Mouse (Mus musculus): ENCODE results near the gene Sp2. TPM values are rescaled to one million over a fixed set of nuclear protein-coding genes. Genes with fewer than 3 reads are reported as not detected.

The Sp2 gene
- 53.9 to 62.0 TPM (median 54.7 TPM) in 4 replicates for total RNA-seq (2023)

GRCm38 (mm10) chr11:96982859-96983258 is at the start of gene Sp2:
Sp2 (minus strand) TSS chr11:96982959.

GRCm38 (mm10) chr11:97029686-97030417 is 47.1 kb upstream of the Sp2 start, which contains the start of gene Scrn2:
Scrn2 (plus strand) TSS chr11:97029938.

GRCm38 (mm10) chr11:97013121-97013670 is 30.4 kb upstream of the Sp2 start, which contains the start of gene Sp6:
Sp6 (plus strand) TSS chr11:97013394.

GRCm38 (mm10) chr11:96943746-96944304 is 38.9 kb downstream of the Sp2 start, which contains the start of gene Pnpo:
Pnpo (minus strand) TSS chr11:96943986.

GRCm38 (mm10) chr11:96928088-96928487 is 54.7 kb downstream of the Sp2 start, which contains the start of gene Prr15l:
Prr15l (plus strand) TSS chr11:96928104.

GRCm38 (mm10) chr11:96916044-96916884 is 66.5 kb downstream of the Sp2 start, which contains the start of gene Cdk5rap3:
Cdk5rap3 (minus strand) TSS chr11:96916496.

Other genes with a start within 250 kb of the Sp2 start
- gene Snx11, start 205.4 kb downstream of the Sp2 start, total RNA-seq (2023), result 55.0 to 62.3 TPM (median 59.7 TPM) in 4 replicates
- 53.6 to 64.3 TPM (median 60.8 TPM) in 4 replicates for gene Cbx1, start 193.8 kb downstream of the Sp2 start, total RNA-seq (2023)
- gene Nfe2l1, start 153.0 kb downstream of the Sp2 start, total RNA-seq (2023), result 65.0 to 89.1 TPM (median 82.8 TPM) in 4 replicates
- not detected in 4 replicates for gene Copz2, start 133.1 kb downstream of the Sp2 start, total RNA-seq (2023)
- gene Cdk5rap3, start 66.5 kb downstream of the Sp2 start, total RNA-seq (2023), result 42.7 to 58.5 TPM (median 49.9 TPM) in 4 replicates
- not detected in 4 replicates for gene Prr15l, start 54.9 kb downstream of the Sp2 start, total RNA-seq (2023)
- 23.0 to 26.0 TPM (median 26.0 TPM) in 4 replicates for gene Pnpo, start 39.0 kb downstream of the Sp2 start, total RNA-seq (2023)
- gene Sp6, start 30.4 kb upstream of the Sp2 start, total RNA-seq (2023), result 0.19 TPM in 1 of 4 replicates, not detected in the others
- 7.4 to 9.4 TPM (median 8.3 TPM) in 4 replicates for gene Scrn2, start 47.0 kb upstream of the Sp2 start, total RNA-seq (2023)
- gene Lrrc46, start 58.4 kb upstream of the Sp2 start, total RNA-seq (2023), result not detected in 4 replicates
- gene Mrpl10, start 58.6 kb upstream of the Sp2 start, total RNA-seq (2023), result 38.6 to 47.2 TPM (median 42.0 TPM) in 4 replicates
- 35.6 to 40.5 TPM (median 37.0 TPM) in 4 replicates for gene Osbpl7, start 67.7 kb upstream of the Sp2 start, total RNA-seq (2023)
- gene Tbx21, start 132.4 kb upstream of the Sp2 start, total RNA-seq (2023), result 2.2 to 3.2 TPM (median 2.8 TPM) in 4 replicates
- gene Tbkbp1, start 168.5 kb upstream of the Sp2 start, total RNA-seq (2023), result 0.43 to 1.5 TPM (median 0.78 TPM) in 4 replicates
- 127 to 138 TPM (median 131 TPM) in 4 replicates for gene Kpnb1, start 204.9 kb upstream of the Sp2 start, total RNA-seq (2023)

Data from B cell, adult 62 days (primary cell).